Mouse (Mus musculus) testis, postnatal 10 days (tissue): ENCODE measurements around the gene Cct4.

Source experiments
- DNase-seq: peaks from one replicate; pipeline ENCODE4 v3.0.0; 2021; ENCODE audit warnings: low spot score

Gene Cct4

DNA sequence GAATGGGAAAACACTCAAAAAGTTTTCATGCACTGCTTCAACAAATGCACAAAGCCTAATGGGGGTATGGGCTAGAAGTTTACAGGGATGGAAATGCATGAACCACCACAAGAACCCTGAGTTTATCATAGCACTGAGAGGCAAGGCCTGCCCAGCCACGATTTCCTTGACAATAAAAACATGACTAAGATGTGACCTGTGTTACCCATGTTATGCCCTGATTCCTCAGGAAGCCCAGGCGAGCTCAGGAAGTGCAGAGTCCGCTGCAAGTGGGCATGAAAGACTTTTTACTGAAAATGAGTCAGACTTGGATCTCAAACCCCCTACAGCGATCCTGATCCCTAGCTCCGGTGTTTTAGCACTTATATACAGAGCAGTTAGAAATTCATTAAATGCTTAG lies 56.9 kb downstream of the Cct4 start:
- no peak for DNase-seq

DNA sequence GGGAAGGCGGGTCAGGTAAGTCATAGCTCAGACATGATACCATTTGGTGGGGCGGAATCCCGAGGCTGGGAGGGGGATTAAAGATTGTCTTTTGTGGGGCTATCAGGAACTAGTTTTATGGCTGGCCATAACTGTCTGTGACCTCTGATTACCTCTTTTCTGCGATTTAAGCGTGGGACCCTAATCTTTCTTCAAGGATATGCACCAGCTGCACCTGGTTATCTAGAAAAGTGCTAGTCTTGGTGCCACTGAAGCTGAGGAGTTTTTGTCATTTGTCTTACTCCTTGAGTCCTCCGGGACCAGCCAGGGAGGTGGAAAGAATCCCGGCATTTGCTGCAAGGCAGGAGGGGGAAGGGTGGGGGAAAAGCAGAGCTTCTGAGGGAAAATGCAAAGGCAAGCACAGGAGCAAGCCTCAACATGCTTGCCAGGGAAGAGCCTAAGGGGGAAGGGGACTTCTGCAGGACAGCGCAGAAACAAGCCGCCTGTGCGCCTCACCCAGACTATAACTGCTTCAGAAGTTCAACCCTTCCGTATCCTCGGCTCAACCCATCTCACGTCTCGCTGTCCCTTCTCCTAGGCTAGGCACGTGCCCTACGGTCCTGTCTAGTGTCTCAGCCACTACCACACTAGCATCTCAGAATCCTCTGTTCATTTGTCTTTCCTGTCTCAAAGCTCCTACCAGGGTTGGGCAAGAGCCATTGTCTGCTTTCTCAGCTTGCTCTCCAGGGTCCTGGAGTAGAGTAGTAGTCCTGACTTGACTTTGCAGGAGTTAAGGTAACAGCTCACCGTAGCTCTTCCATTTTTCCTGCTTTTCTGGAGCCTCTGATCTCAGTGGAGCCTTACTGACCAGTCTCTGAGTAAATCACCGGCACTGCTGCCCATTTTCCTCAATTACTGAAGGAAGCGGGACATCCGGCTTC lies 57.6 kb downstream of the Cct4 start:
- DNase-seq, result no peak

DNA sequence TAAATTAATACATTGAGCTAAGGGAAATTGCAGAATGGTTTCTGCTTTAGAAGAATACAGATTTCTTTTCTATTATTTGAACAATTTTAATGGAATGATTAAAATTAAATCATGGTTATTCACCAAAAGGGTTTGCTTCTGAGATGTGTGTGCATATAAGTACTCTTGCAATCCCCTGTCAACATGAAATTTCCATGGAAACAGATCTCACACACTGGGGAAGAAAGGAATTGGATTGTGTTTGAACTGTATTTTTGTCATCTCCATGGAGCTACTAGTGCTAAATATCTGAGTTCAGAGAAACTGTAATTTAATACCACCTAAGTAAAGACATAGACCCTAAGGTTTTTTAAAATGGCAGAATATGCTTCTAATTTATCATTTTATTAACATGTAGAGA lies 59.3 kb downstream of the Cct4 start:
- DNase-seq, result no peak

DNA sequence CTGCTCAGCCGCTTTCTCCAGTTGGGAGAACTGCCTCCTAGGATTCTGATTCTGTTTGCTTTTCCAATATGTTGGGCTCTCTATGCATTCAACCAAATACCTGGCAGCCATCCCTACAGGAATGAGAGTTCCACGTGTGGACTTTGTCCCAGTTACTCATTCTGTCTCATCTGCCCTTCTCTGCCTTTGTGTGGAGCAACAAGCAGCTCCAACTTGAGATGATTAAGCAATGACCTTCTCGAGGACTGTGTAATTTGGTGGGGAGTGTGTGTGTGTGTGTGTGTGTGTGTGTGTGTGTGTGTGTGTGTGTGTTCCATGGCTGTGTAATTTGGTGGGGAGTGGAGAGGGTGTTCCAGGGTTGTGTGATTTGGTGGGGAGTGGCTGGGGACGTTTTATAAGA lies 62.0 kb downstream of the Cct4 start:
- no peak for DNase-seq
